Mouse (Mus musculus) brain, embryonic 14.5 days (tissue): Measurements from ENCODE around the gene Rab11a. TPM values are rescaled to one million over a fixed set of nuclear protein-coding genes. Genes with fewer than 3 reads are reported as not detected.
A peak's percentile ranks its signal among the peaks of the same experiment; 100 is the strongest.

Experiments
- DNase-seq: peaks from one replicate; pipeline ENCODE4 v3.0.0-alpha.2; 2011; ENCODE audit warnings: low read depth
- CTCF ChIP-seq: fragments of 200-500 bp; IDR thresholded peaks from 2 replicates; pipeline ENCODE4 v1.5.1; 2012; ENCODE audit warnings: inconsistent platforms, mild to moderate bottlenecking, moderate library complexity, borderline replicate concordance; ENCODE audit not compliant: insufficient read depth, insufficient read length; ENCODE audit errors: extremely low read depth
- POLR2A ChIP-seq: fragments of 200-500 bp; IDR thresholded peaks from 2 replicates; pipeline ENCODE4 v1.6.1; 2012; ENCODE audit warnings: mild to moderate bottlenecking, inconsistent platforms, borderline replicate concordance; ENCODE audit not compliant: poor library complexity, insufficient read depth, insufficient read length, severe bottlenecking; ENCODE audit errors: extremely low read depth
- polyA plus RNA-seq: library from polyadenylated mRNA; depleted of rRNA; stranded (reverse); fragments of >200 nt; gene quantifications from 2 replicates; pipeline ENCODE4 v1.2.3, GENCODE M21; 2012

Gene Rab11a
- polyA plus RNA-seq, 1 experiment, result 306 TPM

GRCm38 (mm10) chr9:64770411-64770849, 32.9 kb upstream of the Rab11a start:
- no peak for DNase-seq
- no peak for TF ChIP-seq CTCF
- TF ChIP-seq POLR2A, result no peak

GRCm38 (mm10) chr9:64769911-64770310, 32.4 kb upstream of the Rab11a start:
- DNase-seq, result no peak
- TF ChIP-seq CTCF (no peak), POLR2A (no peak)

- TF ChIP-seq POLR2A (no peak), CTCF (peak; percentile 48; the same call in 1 of the 2 replicates)
- DNase-seq, result peak; percentile 83
Measured at GRCm38 (mm10) chr9:64769066-64769695, 31.6 kb upstream of the Rab11a start.

GRCm38 (mm10) chr9:64767796-64768195, 30.2 kb upstream of the Rab11a start:
- TF ChIP-seq CTCF, result no peak
- TF ChIP-seq POLR2A, result no peak
- no peak for DNase-seq

GRCm38 (mm10) chr9:64766136-64766535, 28.6 kb upstream of the Rab11a start:
- TF ChIP-seq POLR2A, result no peak
- no peak for TF ChIP-seq CTCF
- no peak for DNase-seq

- DNase-seq, result no peak
- no peak for TF ChIP-seq POLR2A
- no peak for TF ChIP-seq CTCF
Measured at GRCm38 (mm10) chr9:64764824-64765223, 27.3 kb upstream of the Rab11a start.

GRCm38 (mm10) chr9:64758052-64758451, 20.5 kb upstream of the Rab11a start:
- peak; percentile 56 for DNase-seq
- TF ChIP-seq CTCF (no peak), POLR2A (no peak)

- TF ChIP-seq CTCF (no peak), POLR2A (no peak)
- no peak for DNase-seq
Measured at GRCm38 (mm10) chr9:64752575-64752974, 15.0 kb upstream of the Rab11a start.

- TF ChIP-seq POLR2A (no peak), CTCF (no peak)
- no peak for DNase-seq
Measured at GRCm38 (mm10) chr9:64749314-64749713, 11.8 kb upstream of the Rab11a start.

GRCm38 (mm10) chr9:64747735-64748134, 10.2 kb upstream of the Rab11a start:
- TF ChIP-seq CTCF (no peak), POLR2A (no peak)
- no peak for DNase-seq

GRCm38 (mm10) chr9:64742453-64742852, 4.9 kb upstream of the Rab11a start:
- no peak for DNase-seq
- TF ChIP-seq POLR2A (no peak), CTCF (no peak)

- no peak for TF ChIP-seq POLR2A
- no peak for TF ChIP-seq CTCF
- no peak for DNase-seq
Measured at GRCm38 (mm10) chr9:64739001-64739400, 1.4 kb upstream of the Rab11a start.
